Mouse (Mus musculus) embryo, embryonic 10.5 days (tissue): Measurements from ENCODE around the gene Rnf20.
A peak's percentile ranks its signal among the peaks of the same experiment; 100 is the strongest.

ENCODE experiments used
- DNase-seq: peaks from one replicate; pipeline ENCODE4 v3.0.0-alpha.2; 2015; ENCODE audit warnings: low spot score

Gene Rnf20

DNA sequence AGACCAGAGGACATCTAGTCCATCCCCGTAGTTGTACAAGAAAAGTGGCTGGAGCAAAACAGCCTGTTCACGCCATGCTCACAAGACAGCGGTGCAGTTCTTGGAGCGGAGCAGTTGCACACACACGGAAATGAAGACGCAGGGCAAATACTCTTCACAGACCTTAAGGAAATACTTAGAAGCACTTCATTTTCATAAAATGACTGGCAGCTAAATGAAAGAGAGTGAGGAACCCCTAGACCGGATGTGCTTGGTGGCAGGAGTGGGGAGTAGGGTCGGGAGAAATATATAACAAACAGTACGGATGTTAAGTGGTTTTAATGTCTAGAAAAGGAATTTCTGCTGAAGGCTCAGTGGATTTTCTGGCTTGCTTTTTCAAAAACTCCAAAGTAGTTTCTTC, 29.9 kb downstream of the Rnf20 start:
- no peak for DNase-seq

DNA sequence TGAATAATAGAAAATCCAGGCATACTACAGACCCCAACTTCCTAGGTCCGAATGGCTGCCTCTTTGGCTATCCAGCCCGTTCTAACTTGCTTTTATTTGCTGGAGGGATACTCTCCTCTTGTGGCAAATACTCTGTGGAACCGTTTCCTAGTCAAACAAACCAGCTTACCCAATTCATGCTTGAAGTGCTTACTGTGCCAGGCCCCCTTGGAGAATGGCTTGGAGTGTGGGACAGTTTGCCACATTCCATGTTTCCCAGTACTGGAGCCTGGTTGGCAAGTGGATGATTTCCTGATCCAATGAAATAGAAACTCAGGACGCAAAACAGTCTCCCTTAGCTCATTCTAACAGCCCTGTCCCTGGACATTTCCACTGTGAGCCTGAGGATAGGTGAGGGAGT, 30.4 kb downstream of the Rnf20 start:
- no peak for DNase-seq

DNA sequence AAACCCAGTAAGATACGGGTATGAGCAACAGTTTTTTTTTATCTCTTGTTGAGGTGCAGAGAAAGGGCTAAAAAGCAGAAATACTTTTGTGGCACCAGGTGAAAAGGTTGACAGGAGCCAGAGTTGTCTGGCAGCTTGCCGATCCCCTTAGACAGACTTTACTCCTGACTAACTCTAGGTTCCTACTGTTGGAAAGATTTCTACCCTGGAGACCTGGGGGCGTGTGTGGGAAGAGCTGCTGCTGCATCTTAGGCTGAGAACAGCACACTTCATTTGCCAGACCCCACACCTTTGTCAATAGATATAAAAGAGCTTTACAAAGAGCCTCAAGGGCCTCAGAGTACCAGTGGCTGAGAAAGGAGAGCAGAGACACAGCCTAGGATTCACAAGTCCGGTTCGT, 33.0 kb downstream of the Rnf20 start:
- DNase-seq = no peak

DNA sequence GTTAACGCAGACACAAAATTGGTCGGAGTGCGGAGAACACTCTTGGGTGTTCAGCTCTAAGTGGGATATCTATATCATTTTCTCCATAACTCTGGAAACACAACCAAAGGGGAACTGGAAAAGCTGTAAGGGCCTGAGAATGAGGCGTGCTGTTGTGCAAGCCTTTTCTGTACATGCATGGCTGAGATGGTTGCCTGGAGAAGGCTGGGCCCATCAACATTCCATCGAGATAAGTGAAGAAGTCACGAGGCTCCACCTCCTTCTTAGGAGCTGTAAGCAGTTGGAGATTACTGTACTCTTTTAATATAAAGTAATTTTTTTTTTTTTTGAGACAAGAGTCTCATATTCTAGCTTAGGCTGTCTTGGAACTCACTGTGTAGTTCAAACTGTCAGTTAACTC, 44.3 kb downstream of the Rnf20 start:
- DNase-seq = no peak

DNA sequence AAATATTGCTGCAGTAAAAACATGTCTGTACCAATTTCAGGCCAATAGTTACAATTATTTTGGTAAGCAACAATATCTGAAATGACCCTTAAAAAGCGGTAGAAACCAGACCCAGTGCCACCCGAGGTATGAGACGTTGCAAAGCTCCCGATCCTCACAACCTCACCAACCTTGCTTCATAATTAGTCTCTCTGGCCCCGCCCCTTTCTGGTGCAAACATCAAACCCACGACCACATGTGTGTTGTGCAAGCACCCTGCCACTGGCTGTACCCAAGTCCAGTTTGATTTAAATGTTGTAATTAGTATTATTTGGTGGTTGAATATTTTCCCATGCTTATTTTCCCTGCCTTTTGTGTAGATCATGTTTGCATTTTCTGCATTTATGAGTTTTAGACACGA, 45.0 kb downstream of the Rnf20 start:
- no peak for DNase-seq

DNA sequence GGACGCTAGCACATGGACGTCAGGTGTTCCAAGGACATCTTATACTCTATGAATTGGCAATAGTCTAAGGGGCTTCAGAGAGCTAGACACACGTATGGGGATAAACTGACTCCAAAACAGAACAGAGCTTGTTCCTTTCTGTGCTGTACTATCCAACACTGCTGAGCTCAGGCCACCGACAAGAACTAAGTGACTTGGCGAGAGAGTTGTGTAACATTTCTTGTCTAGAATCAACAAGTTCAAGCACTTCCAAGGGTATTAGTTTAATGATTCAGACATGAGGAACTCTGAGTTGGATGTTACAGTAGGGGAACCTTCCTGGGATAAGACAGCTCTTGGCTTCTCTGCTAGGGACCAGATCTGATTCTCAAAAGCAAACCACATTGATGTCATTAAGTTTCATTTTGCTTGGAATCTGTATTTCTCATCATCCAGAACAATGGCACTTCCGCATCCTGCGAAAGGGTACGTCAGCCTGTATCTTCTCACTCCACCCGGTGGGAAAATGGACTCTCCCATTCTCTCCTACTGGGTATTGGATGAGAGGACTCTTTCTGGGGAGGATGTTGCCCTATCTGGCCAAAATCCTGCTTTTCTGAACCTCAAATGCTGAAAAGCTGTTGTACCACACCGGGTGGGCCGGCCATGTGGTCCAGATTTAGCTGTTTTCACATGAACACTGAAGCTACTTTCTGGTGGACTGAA, 48.5 kb downstream of the Rnf20 start:
- DNase-seq = no peak

DNA sequence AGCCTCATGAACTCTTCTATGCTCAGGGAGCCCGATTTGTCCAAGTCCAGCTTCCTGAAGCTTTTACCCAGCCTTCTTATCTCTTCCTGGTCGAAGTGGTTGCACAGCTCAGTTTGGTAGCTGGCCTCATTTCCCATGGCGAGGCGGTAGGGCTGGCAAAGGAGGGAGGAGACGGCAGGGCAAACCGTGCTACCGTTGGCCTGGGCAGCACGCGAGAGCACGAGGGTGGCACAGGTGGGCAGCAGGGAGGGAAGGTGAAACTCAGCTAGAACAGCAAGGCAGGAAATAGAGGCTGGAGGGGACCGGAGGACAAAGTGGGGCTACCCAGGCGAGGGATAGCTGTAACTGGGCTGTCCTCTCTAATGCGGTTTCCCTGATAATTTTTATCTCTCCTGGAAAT, 50.0 kb downstream of the Rnf20 start, which contains the start of gene Ppp3r2:
Gene Ppp3r2 (minus strand): TSS at position 213 of the 400 bp plus-strand sequence.
- DNase-seq = no peak

DNA sequence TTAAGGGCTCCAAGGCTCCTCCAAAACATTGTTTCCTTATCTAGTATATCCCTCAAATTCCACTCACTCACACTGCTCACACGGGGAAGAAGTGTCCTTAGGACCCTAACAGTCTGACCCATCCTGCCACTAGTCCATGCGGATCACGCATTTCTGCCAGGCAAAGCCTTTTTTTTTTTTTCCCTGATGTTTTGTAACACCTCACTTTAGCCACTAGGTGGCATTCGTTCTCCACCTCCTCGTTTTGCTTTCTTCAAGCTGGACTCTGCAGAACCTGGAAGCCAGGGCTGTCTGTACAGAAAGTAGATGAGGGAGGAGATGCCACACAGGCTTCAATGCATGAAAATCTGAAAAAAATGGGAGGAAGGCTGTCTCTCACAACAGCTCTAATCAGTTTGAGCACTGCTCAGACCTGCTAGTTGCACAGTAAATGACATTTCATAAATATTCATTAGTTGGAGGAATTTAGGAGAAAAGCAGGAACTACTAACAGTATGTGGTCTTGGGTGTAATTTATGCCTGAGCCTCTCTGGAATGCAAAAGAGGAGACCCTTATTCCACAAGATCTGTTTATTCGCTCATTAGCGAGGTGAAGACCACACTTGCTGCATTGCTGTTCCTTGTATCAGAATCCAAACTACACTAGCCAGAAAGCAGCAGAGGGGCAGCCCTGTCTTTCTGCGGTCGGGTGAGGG, 56.9 kb downstream of the Rnf20 start:
- peak; percentile 87 for DNase-seq

DNA sequence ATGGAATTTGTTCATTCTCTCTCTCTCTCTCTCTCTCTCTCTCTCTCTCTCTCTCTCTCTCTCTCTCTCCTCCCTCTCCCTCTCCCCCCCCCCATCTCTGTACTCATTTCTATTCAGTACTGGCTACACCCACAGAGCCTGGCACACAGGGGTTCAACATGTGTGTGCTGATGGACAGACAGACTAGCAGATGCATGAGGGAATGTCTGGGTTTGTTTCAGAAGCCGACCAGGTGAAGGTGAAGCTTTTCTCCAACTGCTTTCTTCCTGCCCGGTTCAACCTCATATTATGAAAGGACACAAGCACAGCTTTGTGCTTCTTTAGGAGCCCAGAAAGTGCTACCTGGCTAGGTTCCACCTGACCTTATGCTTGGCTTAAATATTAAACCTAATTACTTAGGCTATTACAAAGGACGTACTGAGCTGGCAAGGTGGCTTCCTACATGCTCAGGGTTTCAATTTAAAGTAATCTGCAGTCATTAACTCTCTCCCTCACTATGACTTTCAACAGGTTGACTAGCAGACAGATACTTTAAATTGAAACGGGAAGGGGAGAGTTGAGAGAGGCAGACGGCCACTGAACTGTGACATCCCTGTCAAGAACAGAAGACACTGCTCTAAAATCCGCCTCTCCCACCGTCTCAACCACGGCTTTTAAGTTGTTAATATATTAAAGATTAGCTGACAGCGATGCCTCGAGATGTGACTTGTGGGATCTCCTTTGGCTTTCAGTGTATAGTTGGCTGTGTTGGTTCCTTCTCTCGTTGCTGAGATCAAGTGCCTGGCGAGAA, 59.8 kb downstream of the Rnf20 start:
- no peak for DNase-seq
